Mouse (Mus musculus): Measurements from ENCODE around the gene Arl16. TPM values are rescaled to one million over a fixed set of nuclear protein-coding genes. Genes with fewer than 3 reads are reported as not detected.

Arl16 gene
- total RNA-seq, 2 experiments from 2014 or later: 13.6 to 16.5 TPM

DNA sequence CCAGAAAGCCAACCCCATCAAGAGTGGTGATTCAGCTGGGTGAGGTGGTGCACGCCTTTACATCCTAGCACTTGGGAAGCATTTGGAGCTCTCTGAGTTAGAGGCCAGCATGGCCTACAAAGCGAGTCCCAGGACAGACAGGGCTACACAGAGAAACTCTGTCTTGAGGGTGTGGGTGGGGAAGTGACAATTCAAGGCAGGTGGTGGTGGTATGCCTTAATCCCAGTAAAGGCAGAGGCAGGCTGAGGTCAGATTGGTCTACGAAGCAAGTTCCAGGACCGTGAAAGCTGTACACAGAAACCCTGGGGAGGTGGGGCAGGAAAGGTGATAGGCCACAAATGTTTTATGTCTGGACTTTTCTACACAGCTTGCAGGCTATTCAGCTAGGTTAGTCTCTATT is 12.4 kb downstream of the Arl16 start:
- intact Hi-C loops (cut with DNase I): no loop called here
- DNase-seq: no peak

DNA sequence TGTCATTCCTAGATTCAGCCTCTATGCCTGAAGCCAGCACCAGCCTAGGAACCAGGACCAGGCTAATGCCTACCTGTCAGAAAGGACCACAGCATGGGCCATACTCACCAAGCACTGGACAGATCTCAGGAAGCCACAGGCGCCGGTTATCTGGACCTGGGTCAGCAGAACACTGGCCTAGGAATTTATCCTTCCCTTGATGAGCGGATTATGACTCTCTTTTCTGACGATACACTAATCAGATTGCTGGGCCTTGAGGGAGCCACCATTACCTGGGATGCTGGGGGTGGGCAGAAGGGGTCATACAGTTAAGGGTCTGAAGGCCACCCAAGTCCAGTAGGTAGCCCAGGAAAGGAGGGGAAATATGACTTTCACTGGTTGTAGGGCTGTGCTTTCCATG is 14.1 kb downstream of the Arl16 start, which contains the start of gene Pde6g:
Gene Pde6g (minus strand): TSS at position 195 of the 400 bp plus-strand sequence.
- no peak for DNase-seq

DNA sequence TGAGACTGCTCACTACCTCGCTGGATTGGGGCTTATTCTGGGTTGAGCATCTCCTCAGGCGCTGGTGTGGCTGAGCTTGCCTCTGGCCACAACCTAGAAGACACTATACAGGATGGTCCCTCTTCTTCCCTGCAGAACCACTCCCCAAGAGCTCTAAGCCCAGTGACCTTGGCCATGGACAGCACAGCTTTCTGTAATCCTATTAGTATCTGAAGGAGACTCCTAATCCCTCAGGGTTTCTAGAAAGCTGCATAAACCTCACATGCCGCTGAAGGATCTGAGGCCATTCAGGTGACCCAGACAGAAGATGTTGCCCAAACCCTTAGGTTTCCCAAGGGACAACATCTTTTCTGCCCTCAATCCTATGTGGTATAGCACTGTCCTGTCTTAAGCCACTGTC is 15.2 kb downstream of the Arl16 start:
- intact Hi-C loops (cut with DNase I): no loop called here
- no peak for DNase-seq

More for the DNA sequence above, 14.1 kb downstream of the Arl16 start, which contains the start of gene Pde6g:
- intact Hi-C loops (cut with DNase I): no loop called here

DNA sequence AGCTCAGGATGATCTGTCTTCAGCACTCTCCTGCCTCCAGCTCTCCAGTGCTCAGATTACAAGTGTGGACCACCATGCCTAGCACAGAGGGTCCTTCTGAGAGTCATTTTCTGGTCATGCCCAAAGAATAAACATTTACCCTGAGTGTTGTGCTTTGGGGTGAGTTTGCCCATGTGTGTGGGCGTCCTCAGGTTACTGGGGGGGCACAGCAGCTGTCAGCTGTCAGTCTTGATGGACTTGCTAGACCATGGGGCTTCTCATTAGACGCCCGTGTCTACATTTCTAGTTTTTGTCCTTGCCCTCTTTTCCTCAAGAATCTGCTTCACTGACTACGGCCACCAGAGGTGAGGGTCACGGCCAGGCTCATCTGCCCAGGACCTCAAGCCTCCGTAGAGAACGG is 20.2 kb downstream of the Arl16 start:
- intact Hi-C loops (cut with DNase I): no loop called here
- DNase-seq: no peak

DNA sequence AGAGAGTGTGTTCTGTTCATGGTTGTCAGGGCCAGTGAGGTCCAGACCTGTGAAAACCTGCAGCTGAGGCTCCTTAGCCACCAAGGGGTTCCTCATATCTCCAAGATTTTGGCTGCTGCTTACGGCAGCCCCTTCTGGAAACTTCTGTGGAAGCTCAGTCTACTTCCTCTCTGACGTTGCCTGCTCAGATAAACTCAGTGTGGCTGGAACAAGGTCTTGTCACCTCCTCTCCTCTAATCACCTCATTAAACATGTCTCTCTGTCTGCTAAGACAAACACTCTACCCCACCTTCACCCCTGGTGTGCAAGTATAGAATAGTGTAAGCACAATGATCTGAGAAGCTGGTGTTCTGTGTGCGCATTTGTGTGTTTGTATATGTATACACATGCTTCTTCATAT is 21.9 kb downstream of the Arl16 start:
- intact Hi-C loops (cut with DNase I): no loop called here
- no peak for DNase-seq

DNA sequence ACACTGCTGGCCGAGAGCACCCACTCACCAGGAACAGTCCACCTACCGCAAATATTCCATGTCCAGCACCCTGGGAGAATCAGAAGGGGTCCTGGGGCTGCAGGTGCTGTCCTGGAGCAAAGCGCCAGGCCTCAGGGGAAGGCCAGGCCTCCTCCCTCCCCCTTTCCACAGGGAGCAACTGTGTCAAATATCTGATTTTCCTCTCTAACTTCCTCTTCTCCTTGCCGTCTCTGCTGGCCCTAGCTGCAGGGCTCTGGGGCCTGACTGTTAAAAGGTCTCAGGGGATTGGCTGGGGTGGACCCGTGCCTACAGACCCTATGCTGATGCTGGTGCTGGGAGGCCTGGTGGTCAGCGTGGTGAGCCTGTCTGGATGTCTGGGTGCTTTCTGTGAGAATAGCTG is 23.3 kb downstream of the Arl16 start:
- DNase-seq: no peak
- intact Hi-C loops (cut with DNase I): no loop called here

DNA sequence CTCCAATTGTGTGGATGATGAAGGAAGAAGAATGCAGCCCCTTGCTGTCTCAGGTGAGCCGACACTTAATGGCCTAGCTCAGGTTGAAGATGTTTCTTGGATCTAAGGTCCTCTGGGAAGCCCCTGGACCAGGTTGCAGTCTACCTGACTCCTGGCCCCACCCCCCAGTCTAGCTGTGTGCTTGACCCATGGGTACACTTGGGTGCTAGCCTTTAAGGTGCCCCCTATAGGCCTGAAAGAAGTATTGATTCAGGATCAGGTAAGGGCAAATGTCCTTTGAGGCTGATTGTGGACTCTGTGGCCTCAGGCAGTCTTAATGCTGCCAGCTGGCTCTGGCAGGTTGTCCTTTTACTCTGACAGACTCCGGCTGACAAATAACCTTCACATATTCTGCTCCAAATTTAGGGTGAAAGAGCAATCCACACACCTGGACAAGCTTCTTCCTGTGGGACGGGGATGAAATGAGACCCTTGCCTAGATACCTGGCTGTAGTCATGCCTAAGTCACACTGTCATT is 24.6 kb downstream of the Arl16 start:
- no peak for DNase-seq

DNA sequence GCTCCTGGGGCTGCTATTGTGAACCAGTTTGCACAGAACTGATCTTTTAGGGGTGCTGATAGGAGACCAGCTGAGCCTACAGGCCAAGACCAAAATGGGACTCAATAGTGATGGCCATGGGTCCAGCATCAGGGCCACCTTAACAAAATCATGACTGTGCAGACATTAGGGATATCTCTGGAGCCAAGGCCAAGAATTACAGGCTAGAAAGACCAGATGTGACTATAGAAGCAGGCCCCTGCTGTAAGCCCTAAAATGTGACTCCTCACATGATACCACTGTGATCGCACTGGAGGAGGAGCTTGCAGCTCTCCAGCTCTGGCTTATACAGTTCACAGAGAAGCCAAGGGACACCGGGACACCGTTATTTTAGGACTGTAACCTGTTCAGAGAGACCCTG is 25.1 kb downstream of the Arl16 start, which contains the start of gene Tspan10:
Gene Tspan10 (plus strand): TSS at position 301 of the 400 bp plus-strand sequence.
- no peak for DNase-seq
- intact Hi-C loops (cut with DNase I): no loop called here

More for the DNA sequence above, 24.6 kb downstream of the Arl16 start:
- intact Hi-C loops (cut with DNase I): no loop called here

DNA sequence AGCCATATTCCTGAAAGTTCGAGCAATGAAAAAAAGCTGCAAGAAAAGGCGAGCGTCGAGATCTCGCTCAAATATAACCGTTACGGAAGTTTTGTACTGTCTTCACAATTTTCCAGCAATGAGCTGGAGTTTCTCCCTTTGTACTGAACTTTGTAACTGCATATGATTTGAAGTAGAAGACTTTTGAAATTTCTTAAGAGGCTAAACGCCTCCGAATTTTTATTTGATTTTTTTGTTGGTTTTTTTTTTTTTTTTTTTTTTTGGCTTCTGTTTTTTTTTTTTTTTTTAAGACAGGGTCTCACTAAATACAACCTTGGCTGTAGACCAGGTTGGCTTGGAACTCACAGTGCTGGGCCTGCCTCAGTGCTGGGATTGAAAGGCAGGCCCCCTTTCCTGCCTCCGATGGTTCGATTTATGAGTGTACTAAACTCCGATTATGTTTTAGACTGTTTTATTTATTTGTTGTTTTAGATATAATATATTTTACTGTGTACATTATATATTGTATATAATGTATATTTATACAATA is 29.5 kb downstream of the Arl16 start:
- intact Hi-C loops (cut with DNase I): no loop called here
- no peak for DNase-seq

DNA sequence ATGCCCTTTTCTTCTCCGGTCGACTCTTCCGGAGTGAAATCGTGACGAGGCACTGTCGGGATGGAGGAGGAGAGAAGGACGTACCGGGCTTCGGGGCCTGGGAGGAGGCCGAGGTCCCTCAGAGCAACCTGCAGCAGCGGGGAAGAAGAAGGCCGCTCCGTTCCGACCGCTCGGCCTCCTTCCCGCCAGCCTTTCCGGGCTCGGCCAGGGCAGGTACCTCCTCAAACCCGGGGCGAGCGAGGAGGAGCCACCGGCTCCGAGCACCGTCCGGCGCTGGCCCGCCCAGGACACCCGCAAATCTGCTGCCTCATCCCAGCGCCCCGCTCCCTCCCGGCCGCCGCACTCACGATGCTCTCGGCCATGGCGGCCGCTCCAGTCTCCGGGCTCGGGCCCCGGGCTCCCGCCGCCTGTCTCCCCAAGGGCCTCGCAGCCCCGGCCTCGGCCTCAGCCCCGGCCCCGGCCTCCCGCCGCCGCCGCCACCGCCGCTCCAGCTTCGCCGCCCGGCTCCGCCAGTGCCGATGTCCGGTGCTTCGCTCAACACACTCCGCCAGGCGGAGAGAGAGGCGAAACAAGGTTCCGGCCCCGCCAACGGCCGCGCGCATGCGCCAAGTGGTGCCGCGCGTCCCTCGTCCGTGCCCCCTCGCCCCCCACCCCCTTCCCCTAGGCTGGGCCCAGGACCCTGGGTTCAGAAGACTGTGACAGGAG is 30.1 kb downstream of the Arl16 start, which contains the start of gene Nploc4:
Gene Nploc4 (minus strand): TSS at position 557 of the 705 bp plus-strand sequence.
- peak; percentile 93 to 95 for DNase-seq
- intact Hi-C loops (cut with DNase I): no loop called here

DNA sequence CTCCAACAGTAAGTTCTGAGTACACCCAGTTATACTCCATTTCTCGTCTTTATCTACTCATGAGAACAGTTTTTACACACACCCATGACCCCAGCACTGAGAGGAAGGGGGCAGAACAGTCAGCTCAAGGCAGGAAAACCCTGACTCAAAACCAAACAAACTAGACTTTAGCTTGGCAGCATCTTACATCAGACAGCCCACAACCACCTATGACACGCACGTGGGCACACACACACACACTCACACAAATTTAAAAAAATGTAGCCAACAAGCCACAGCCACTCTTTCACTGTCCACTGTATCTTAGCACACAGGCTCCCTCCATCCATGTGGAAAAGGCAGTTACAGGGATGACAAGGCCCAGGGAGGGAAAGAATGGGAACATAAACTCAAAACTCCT is 40.7 kb downstream of the Arl16 start:
- intact Hi-C loops (cut with DNase I): no loop called here
- no peak for DNase-seq

DNA sequence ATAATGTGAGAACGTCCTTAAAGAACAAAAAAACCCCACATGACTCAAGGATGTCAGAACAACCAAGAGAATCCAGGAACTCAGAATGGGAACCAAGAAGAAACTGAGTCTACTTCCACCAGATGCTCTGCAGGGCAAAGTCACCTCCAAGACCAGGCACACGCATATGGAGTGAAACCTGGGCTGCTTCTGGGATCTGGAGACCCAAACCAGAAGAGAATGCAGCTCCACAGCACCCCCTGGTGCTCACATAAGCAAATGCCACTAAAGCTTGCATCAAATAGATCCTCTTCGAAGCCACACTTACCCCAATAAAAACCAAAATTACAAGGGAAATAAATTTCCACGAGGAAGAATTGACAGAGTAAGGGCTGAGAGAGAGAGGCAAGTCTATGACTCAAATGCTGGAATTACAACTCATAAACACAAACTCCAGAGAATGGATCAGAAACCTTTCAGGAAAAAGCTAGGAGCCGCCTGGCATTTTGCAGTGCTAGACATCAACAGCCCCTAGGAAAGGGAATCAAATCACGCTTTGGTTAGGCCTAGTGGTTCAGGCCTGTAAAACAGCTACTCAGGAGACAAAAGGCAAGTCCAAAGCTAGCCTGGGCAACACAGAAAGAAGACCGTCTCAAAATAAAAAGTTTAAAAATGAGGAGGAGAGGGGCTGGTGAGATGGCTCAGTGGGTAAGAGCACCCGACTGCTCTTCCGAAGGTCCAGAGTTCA is 43.7 kb downstream of the Arl16 start:
- DNase-seq: peak; percentile 72 to 76
- intact Hi-C loops (cut with DNase I): loop anchor here (2.0 to 5.0 kb wide), 3 partner anchors 41 to 111 kb away; no protein-coding TSS in a partner anchor

DNA sequence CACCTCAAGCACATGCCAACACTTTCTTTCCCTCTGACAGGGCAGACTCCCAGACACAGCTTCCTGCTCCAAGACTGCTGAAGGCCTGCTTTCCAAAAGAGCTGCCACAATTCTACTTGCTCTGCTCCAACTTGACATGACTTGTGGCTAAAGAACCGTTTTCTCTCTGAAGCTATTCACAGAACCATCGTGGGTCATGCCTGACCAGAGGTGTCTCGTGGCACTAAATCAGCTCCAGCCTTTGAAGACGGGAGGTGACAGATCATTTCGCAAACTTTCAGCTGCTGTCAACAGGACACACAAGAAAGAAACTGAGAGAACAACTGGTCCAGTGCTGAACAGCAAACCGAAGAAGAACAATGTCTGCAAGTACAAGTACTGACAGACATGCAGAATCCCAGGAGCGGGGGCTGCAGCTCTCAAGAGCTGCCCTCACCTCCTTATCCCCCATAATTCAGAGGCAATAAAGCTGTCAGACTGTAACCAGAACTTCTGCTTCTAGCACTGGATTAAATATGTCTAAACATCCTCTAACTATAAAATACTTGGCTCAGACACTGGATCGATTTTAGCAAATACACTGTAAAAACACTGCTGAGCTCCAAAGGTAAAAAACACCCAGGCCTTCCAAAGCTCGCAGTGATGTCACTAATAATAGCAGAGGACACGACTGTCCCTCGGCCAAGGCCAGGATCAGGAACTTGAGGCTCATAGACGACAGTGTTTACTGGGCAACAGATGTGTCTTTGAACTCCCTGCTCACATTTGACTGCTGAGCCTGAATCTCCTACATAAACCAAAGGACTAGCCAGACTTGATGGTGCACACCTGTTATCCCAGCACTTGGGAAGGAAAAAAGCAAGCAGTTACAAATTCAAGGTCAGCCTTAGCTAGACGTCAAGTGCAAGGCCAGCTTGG is 44.5 kb downstream of the Arl16 start:
- DNase-seq: no peak
- intact Hi-C loops (cut with DNase I): loop anchor here (2.0 to 5.0 kb wide), 3 partner anchors 40 to 111 kb away; no protein-coding TSS in a partner anchor

DNA sequence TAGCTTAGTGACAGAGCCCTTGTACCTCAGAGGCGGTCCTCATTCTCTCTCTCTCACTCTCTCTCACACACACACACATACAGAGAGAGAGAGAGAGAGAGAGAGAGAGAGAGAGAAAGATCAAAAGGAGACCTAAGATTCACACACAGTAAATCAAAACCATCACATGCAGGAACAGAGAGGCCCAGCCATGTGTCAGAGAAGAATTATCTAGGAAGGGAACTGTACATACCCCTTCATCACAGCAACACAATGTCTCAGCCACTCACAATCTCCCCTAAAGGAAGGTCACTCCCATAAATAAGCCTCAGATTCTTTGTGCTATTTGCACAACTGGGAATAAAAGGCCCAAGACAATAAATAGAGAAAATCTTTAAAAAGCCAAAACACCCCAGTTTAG is 48.8 kb downstream of the Arl16 start:
- DNase-seq: no peak
- intact Hi-C loops (cut with DNase I): no loop called here

DNA sequence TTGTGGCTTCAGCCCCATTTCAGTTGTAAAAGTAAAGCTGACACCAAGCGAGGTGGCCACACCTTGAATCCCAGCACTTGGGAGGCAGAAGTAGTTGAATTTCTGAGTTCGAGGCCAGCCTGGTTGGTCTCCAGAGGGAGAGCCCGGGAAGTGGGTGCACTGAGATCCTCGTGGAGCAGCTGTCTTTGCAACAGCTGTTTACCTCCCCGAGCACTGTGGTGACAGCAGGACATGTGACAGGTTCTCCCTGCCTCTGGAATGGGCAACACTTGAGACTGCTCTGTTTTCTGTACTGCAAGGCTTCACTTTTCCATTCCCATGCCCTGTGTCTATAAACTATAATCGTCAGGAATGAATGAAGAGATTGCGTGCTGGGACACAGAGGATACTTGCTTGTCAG is 49.6 kb downstream of the Arl16 start:
- intact Hi-C loops (cut with DNase I): no loop called here
- DNase-seq: no peak

Other genes starting within 250 kb of the Arl16 start
- gene Bahcc1, start 234.7 kb downstream of the Arl16 start, total RNA-seq (2021): 10 to 100 TPM in 1 of 2 experiments, 1 to 10 TPM in 1; 8.8 to 14.1 TPM
- gene Actg1, start 119.1 kb downstream of the Arl16 start, total RNA-seq (2021): 100 to 1,000 TPM; 691 to 703 TPM
- not detected for gene Fscn2, start 106.1 kb downstream of the Arl16 start, total RNA-seq (2021)
- 10 to 100 TPM; 21.3 to 24.3 TPM for gene Faap100, start 88.8 kb downstream of the Arl16 start, total RNA-seq (2021)
- 10 to 100 TPM; 53.9 to 59.6 TPM for gene Nploc4, start 29.9 kb downstream of the Arl16 start, total RNA-seq (2021)
- gene Tspan10, start 25.0 kb downstream of the Arl16 start, total RNA-seq (2021): 1 to 10 TPM in 1 of 2 experiments, under 1 TPM in 1; 0.24 to 2.3 TPM
- gene Pde6g, start 14.1 kb downstream of the Arl16 start, total RNA-seq (2021): under 1 TPM in 1 of 2 experiments, not detected in 1; 0.32 TPM
- 10 to 100 TPM; 33.5 to 35.2 TPM for gene Oxld1, start 9.5 kb downstream of the Arl16 start, total RNA-seq (2021)
- gene Ccdc137, start 9.5 kb downstream of the Arl16 start, total RNA-seq (2021): 1 to 10 TPM; 6.4 to 7.9 TPM
- 100 to 1,000 TPM; 227 to 233 TPM for gene Mrpl12, start 17.0 kb upstream of the Arl16 start, total RNA-seq (2021)
- gene Slc25a10, start 24.2 kb upstream of the Arl16 start, total RNA-seq (2021): 10 to 100 TPM; 24.8 to 25.0 TPM
- gene Gcgr, start 63.1 kb upstream of the Arl16 start, total RNA-seq (2021): 1 to 10 TPM; 2.4 to 3.1 TPM
- 10 to 100 TPM; 70.5 to 72.7 TPM for gene Mcrip1, start 82.1 kb upstream of the Arl16 start, total RNA-seq (2021)
- gene Ppp1r27, start 83.5 kb upstream of the Arl16 start, total RNA-seq (2021): under 1 TPM in 1 of 2 experiments, not detected in 1; 0.60 TPM
- 100 to 1,000 TPM; 306 to 311 TPM for gene P4hb, start 105.6 kb upstream of the Arl16 start, total RNA-seq (2021)
- 100 to 1,000 TPM; 236 to 257 TPM for gene Arhgdia, start 114.0 kb upstream of the Arl16 start, total RNA-seq (2021)
- 10 to 100 TPM; 86.1 to 88.3 TPM for gene Alyref, start 130.8 kb upstream of the Arl16 start, total RNA-seq (2021)
- 100 to 1,000 TPM in 1 of 2 experiments, 10 to 100 TPM in 1; 95.1 to 105 TPM for gene Anapc11, start 130.8 kb upstream of the Arl16 start, total RNA-seq (2021)
- gene Npb, start 140.9 kb upstream of the Arl16 start, total RNA-seq (2021): under 1 TPM; 0.55 to 0.98 TPM
- gene Pcyt2, start 150.3 kb upstream of the Arl16 start, total RNA-seq (2021): 10 to 100 TPM; 39.7 to 45.8 TPM
- 10 to 100 TPM; 11.9 to 12.5 TPM for gene Sirt7, start 157.6 kb upstream of the Arl16 start, total RNA-seq (2021)
- gene Mafg, start 166.0 kb upstream of the Arl16 start, total RNA-seq (2021): 10 to 100 TPM; 24.2 to 27.0 TPM
- 1 to 10 TPM; 4.8 to 5.5 TPM for gene Pycr1, start 176.2 kb upstream of the Arl16 start, total RNA-seq (2021)
- gene Myadml2, start 180.6 kb upstream of the Arl16 start, total RNA-seq (2021): 10 to 100 TPM; 38.0 to 41.6 TPM
- under 1 TPM in 1 of 2 experiments, not detected in 1; 0.12 TPM for gene Notum, start 193.6 kb upstream of the Arl16 start, total RNA-seq (2021)
- gene Aspscr1, start 205.4 kb upstream of the Arl16 start, total RNA-seq (2021): 10 to 100 TPM; 52.8 to 53.0 TPM
- gene Cenpx, start 246.1 kb upstream of the Arl16 start, total RNA-seq (2021): 10 to 100 TPM; 38.1 to 40.6 TPM
- 10 to 100 TPM in 1 of 2 experiments, 1 to 10 TPM in 1; 9.7 to 10.1 TPM for gene Lrrc45, start 246.3 kb upstream of the Arl16 start, total RNA-seq (2021)